Mouse (Mus musculus) duodenum, adult 2 months (tissue): ENCODE measurements around the gene Rbp3. TPM values are rescaled to one million over a fixed set of nuclear protein-coding genes. Genes with fewer than 3 reads are reported as not detected.

Experiments used
- polyA plus RNA-seq: library from polyadenylated mRNA; depleted of rRNA; stranded (reverse); fragments of >200 nt; gene quantifications from 2 replicates; pipeline ENCODE4 v1.2.3, GENCODE M21; 2012; ENCODE audit warnings: low replicate concordance; rRNA removed

Rbp3 gene
- 0.02 TPM in 1 of 2 replicates, not detected in the other for polyA plus RNA-seq

GRCm38 (mm10) chr14:33953761-33954160 lies at the start of gene Rbp3:
Rbp3 (plus strand) TSS chr14:33954003.

DNA sequence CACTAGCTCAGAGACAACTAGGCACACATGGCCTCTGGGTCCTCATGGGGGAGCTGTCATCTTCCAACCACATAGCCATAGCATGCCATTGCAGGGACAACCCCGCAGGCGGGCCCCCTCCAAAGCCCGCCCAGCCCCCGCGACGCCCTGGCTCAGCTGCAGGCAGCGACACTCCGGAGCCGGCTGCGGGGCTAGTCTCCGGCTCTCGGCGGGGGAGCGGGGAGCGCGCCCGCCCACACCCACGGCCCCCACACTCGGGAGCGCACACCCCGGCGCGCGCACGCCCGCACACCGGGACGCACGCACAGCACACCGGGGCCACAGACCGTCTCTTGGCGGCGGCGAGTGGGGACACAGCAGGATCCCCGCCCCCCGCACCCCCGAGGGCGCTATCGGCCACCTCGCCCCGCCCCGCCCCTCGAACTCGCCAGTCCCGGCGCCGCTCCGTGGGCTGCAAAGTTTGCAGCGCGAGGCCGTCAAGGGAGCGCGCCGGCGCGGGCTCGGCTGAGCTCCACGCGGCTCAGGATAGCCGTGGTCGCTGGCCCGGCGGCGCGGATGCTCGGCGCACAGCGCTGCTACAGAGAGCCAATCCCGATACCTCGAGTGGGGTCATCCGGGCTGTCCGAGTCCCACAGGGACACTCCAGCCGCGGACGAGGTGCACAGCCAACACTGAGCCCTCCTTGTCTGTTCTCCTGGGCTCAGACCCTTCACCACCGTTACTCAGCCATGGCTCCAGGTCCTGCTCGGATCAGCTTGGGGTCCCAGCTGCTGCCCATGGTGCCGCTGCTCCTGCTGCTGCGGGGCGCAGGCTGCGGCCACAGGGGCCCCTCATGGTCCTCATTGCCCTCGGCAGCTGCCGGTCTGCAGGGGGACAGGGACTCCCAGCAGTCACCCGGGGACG lies 30.4 kb upstream of the Rbp3 start, which contains the start of gene Gdf10:
TSS of gene Gdf10 (plus strand) at position 420 of the 903 bp plus-strand sequence.

DNA sequence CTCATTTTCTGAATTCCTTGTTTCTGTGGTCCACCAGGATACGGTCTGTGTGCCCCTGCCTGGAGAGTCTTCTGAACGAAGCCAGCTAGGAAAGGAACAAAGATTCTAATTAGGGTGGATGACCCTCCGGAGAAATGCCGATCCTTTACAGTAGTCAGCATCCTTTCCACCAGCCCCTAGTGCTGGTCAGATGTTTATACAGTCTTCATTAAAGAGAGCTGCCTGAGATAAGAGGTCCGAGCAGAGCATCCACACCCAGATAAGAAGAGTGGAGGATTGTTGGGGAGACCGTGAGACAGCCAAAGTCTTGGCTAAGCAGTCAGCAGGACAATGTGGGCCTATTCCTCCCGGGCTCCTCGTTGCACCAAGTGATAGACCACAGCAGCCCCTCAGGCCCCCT lies 13.1 kb upstream of the Rbp3 start, which contains the start of gene Gdf2:
TSS of gene Gdf2 (plus strand) at position 301 of the 400 bp plus-strand sequence.

DNA sequence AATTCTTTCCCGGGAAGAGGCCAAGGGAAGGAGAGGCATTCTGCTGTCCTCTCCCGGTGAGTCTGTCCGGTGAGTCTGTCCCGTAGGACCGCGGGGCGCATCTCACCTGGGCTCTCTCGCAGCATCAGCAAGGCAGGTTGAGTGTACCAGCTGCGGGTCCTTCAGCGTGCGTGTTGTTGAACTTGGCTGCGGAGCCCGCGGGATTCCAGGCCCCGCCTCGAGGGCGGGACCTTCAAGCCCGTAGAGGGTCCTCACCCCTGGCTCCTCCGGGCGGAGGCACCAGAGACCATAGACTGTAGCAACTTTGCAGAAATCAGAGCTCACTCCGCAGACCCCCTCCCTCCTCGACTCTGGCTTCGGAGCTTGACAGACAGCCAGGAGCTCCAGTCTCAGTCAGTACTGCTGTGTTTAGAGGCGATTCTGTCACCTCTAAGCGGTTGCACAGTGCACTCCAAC lies 24.8 kb downstream of the Rbp3 start, which contains the start of gene Zfp488:
TSS of gene Zfp488 (minus strand) at position 161 of the 456 bp plus-strand sequence.

Other genes with a start within 250 kb of the Rbp3 start
- gene Gdf10, start 30.4 kb upstream of the Rbp3 start, polyA plus RNA-seq, result 3.0 and 3.3 TPM in 2 replicates
- gene Gdf2, start 13.0 kb upstream of the Rbp3 start, polyA plus RNA-seq, result not detected in 2 replicates
- not detected in 2 replicates for gene Zfp488, start 24.8 kb downstream of the Rbp3 start, polyA plus RNA-seq
- gene Gm30083, start 61.2 kb downstream of the Rbp3 start, polyA plus RNA-seq, result not detected in 2 replicates
- not detected in 2 replicates for gene Gm5460, start 62.8 kb downstream of the Rbp3 start, polyA plus RNA-seq
- not detected in 2 replicates for gene Antxrl, start 98.7 kb downstream of the Rbp3 start, polyA plus RNA-seq
- gene Anxa8, start 132.0 kb downstream of the Rbp3 start, polyA plus RNA-seq, result 0.39 and 0.54 TPM in 2 replicates
- gene A630023A22Rik, start 148.8 kb downstream of the Rbp3 start, polyA plus RNA-seq, result not detected in 2 replicates
- gene Npy4r, start 198.5 kb downstream of the Rbp3 start, polyA plus RNA-seq, result 0.02 and 0.47 TPM in 2 replicates
- gene Gprin2, start 247.7 kb downstream of the Rbp3 start, polyA plus RNA-seq, result 0.01 and 0.02 TPM in 2 replicates